Mouse (Mus musculus) hindbrain, embryonic 11.5 days (tissue): Measurements from ENCODE around the gene Trp53tg5. TPM values are rescaled to one million over a fixed set of nuclear protein-coding genes. Genes with fewer than 3 reads are reported as not detected.

Experiments used
- ATAC-seq: fragments of 200-750 bp; cut with Nextera tagmentation; 2 replicates; pipeline ENCODE4 v1.8.0; 2017; ENCODE audit warnings: mild to moderate bottlenecking, moderate TSS enrichment, moderate library complexity; ENCODE audit not compliant: low FRiP score
- DNase-seq: peaks from one replicate; pipeline ENCODE4 v3.0.0-alpha.2; 2015; ENCODE audit warnings: low spot score
- H3K27ac ChIP-seq: fragments of 300-500 bp; sonication (generic); 2 replicates; pipeline ENCODE4 v1.5.1; 2014; ENCODE audit warnings: mild to moderate bottlenecking, low read depth, low read length
- H3K27me3 ChIP-seq: fragments of 300-500 bp; sonication (generic); 2 replicates; pipeline ENCODE4 v1.6.1; 2014; ENCODE audit warnings: mild to moderate bottlenecking, low read length, moderate library complexity, mixed read lengths; ENCODE audit not compliant: control insufficient read depth, insufficient read depth
- H3K36me3 ChIP-seq: fragments of 300-500 bp; sonication (generic); 2 replicates; pipeline ENCODE4 v1.6.1; 2014; ENCODE audit warnings: mild to moderate bottlenecking, low read length, moderate library complexity, mixed read lengths; ENCODE audit not compliant: control insufficient read depth, insufficient read depth
- H3K4me1 ChIP-seq: fragments of 300-500 bp; sonication (generic); replicated peaks from 2 replicates; pipeline ENCODE4 v1.6.1; 2014; ENCODE audit warnings: low read length, mixed read lengths; ENCODE audit not compliant: control insufficient read depth, insufficient read depth
- H3K4me2 ChIP-seq: fragments of 300-500 bp; sonication (generic); replicated peaks from 2 replicates; pipeline ENCODE4 v1.6.1; 2014; ENCODE audit warnings: mild to moderate bottlenecking, low read depth, low read length
- H3K4me3 ChIP-seq: fragments of 300-500 bp; sonication (generic); 2 replicates; pipeline ENCODE4 v1.5.1; 2014; ENCODE audit warnings: low read depth, low read length
- H3K9ac ChIP-seq: fragments of 300-500 bp; sonication (generic); 2 replicates; pipeline ENCODE4 v1.6.1; 2014; ENCODE audit warnings: low read depth, low read length
- H3K9me3 ChIP-seq: fragments of 300-500 bp; sonication (generic); 2 replicates; pipeline ENCODE4 v1.6.1; 2016; ENCODE audit warnings: low read length; ENCODE audit not compliant: control insufficient read depth
- WGBS: fragments of 180-500 bp; shearing (Covaris S2); extraction: QIAGEN DNeasy Blood & Tissue Kit; methylation state at CpG from one replicate; pipeline ENCODE4 v1.1.7; 2014; 5-methylcytosine and 5-hydroxymethylcytosine counted together
- polyA plus RNA-seq: library from polyadenylated mRNA; unstranded; fragments of >200 nt; fragmentation: Nextera tagmentation; extraction: Ambion mirVana; gene quantifications from 2 replicates; pipeline ENCODE4 v1.2.1, GENCODE M21; 2014

Trp53tg5 gene
- polyA plus RNA-seq, 1 experiment from 2014 or later = not detected

GRCm38 (mm10) chr2:164500511-164500910, 27.0 kb upstream of the Trp53tg5 start:
- Histone ChIP-seq H3K9ac (no peak overlapping the region), H3K4me3 (no peak overlapping the region), H3K36me3 (peaks cover 16% of the 10 kb centered on the region), H3K4me1 (no peaks in the 10 kb centered on the region; the same call in 1 of the 2 replicates), H3K27me3 (no peaks in the 10 kb centered on the region), H3K27ac (no peak overlapping the region), H3K9me3 (peaks cover 3% of the 10 kb centered on the region; the same call in 1 of the 2 replicates), H3K4me2 (no peak overlapping the region)
- DNase-seq (no peak), ATAC-seq (no peak)
- 87% methylated on average over 7 of the region's 7 CpGs for WGBS

DNA sequence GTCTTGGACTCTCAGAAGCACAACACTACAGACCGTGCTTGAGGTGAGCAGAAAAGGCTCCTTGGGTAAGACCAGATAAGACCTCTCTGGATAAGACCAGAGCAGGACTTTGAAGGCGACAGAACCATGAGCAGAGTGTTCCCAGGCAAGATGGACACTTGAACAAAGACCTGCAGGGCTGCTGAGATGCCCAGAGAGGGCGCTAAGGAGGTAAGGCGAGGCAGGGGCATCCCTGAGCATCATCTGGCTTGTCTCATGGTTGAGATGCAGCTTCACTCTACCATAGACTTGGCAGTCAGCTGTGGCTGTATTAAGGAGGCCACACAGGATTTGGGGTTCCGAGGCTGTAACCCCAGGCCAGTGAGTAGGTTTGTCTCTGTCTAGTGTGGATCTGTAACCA, 25.8 kb upstream of the Trp53tg5 start:
- H3K9ac ChIP-seq = no peak overlapping the region
- peaks cover 3% of the 10 kb centered on the region; the same call in 1 of the 2 replicates for H3K9me3 ChIP-seq
- no peak overlapping the region for H3K4me2 ChIP-seq
- no peak for DNase-seq
- WGBS = 68% methylated on average over 5 of the region's 5 CpGs
- no peak overlapping the region for H3K4me3 ChIP-seq
- ATAC-seq = no peak
- H3K27ac ChIP-seq = no peak overlapping the region
- H3K27me3 ChIP-seq = no peaks in the 10 kb centered on the region
- H3K36me3 ChIP-seq = peaks cover 8% of the 10 kb centered on the region
- no peaks in the 10 kb centered on the region; the same call in 1 of the 2 replicates for H3K4me1 ChIP-seq

- no peaks in the 10 kb centered on the region for H3K9me3 ChIP-seq
- H3K9ac ChIP-seq = peak overlapping the region; percentile 74
- H3K4me1 ChIP-seq = no peaks in the 10 kb centered on the region; the same call in 1 of the 2 replicates
- peak overlapping the region; percentile 54 for H3K4me2 ChIP-seq
- H3K4me3 ChIP-seq = peak overlapping the region; percentile 89
- H3K27me3 ChIP-seq = no peaks in the 10 kb centered on the region
- H3K36me3 ChIP-seq = no peaks in the 10 kb centered on the region
- no peak for DNase-seq
- ATAC-seq = peak; percentile 49
- WGBS = 6% methylated on average over 21 of the region's 21 CpGs
- H3K27ac ChIP-seq = no peak overlapping the region
Measured at GRCm38 (mm10) chr2:164497691-164498268, 24.3 kb upstream of the Trp53tg5 start.

GRCm38 (mm10) chr2:164496847-164497690, 23.5 kb upstream of the Trp53tg5 start, which contains the start of gene Pigt:
Gene Pigt, plus strand, starts transcription at chr2:164497520.
- Histone ChIP-seq H3K9me3 (no peaks in the 10 kb centered on the region), H3K27me3 (no peaks in the 10 kb centered on the region), H3K4me2 (peak within 1 kb of the TSS; percentile 54), H3K36me3 (no peaks in the 10 kb centered on the region), H3K4me1 (no peaks in the 10 kb centered on the region; the same call in 1 of the 2 replicates), H3K9ac (peak within 1 kb of the TSS; percentile 74), H3K4me3 (peak within 1 kb of the TSS; percentile 89), H3K27ac (no peak within 1 kb of the TSS)
- ATAC-seq (peak; percentile 92), DNase-seq (peak; percentile 87)
- WGBS = 5% methylated on average over 35 of the region's 43 CpGs

DNA sequence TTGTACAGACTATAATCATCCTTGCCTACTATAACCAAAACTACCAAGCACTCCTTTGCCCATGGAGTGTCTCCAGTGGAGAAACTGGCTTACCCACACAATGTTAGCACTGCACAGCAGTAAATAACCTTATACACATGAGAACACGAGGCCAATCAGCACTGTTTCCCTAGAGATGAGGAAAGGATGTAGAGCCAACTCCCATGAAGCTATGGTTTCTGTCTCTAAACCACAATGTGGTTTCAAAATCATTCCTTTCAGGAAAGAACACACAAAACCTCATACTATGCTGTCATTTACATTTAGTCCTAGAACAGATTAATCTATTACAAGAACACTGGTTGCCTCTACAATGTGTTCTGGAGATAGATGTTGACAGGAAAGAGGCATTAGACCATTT, 22.8 kb upstream of the Trp53tg5 start:
- H3K4me3 ChIP-seq = no peak overlapping the region
- no peaks in the 10 kb centered on the region for H3K36me3 ChIP-seq
- 78% methylated on average over 1 of the region's 1 CpGs for WGBS
- no peak for ATAC-seq
- H3K9ac ChIP-seq = no peak overlapping the region
- no peaks in the 10 kb centered on the region; the same call in 1 of the 2 replicates for H3K4me1 ChIP-seq
- no peak overlapping the region for H3K27ac ChIP-seq
- H3K27me3 ChIP-seq = no peaks in the 10 kb centered on the region
- H3K4me2 ChIP-seq = no peak overlapping the region
- no peak for DNase-seq
- H3K9me3 ChIP-seq = no peaks in the 10 kb centered on the region

DNA sequence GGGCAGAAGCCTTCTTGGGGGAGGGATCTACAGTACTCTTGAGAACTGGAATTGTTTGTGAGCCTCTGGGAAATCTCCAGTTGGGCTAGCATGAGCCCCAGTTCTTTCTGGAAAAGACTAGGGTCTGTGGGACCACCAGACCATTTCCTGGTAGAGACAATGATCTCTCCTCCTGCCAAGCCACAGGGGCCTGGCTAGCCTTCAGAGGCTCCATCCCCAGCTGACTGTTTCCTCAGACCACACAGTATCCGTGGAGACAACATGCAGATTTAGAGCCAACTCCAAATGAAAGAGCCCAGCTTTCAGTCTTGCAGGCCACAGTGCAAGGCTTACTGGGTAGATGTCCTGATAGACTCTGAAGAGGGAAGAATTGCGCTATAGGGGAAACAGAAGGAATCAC, 20.6 kb upstream of the Trp53tg5 start:
- Histone ChIP-seq H3K9ac (no peak overlapping the region), H3K27ac (no peak overlapping the region), H3K9me3 (no peaks in the 10 kb centered on the region), H3K4me3 (no peak overlapping the region), H3K4me1 (no peaks in the 10 kb centered on the region; the same call in 1 of the 2 replicates), H3K36me3 (no peaks in the 10 kb centered on the region), H3K27me3 (no peaks in the 10 kb centered on the region), H3K4me2 (no peak overlapping the region)
- DNase-seq (no peak), ATAC-seq (no peak)
- WGBS = 54% methylated on average over 2 of the region's 2 CpGs

DNA sequence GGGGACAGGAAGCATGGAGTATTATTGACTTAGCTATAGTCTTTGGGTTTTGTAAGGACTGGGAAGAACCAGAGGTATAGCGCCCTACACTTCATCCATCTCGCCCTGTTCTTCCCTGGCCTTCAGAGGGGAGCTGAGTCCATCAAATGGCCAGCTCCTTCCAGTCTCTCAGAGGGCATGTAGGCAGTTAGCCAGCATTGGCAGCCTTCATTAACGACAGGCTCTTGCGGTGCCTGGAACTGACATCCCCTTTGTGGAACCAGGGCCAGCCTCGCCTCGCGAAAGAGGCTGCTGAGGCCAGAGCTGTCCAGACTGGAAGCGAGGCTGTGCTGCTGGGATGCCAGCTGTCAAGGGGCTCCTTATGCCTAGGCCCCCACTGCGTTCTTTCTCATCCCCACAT, 14.3 kb upstream of the Trp53tg5 start:
- Histone ChIP-seq H3K4me2 (no peak overlapping the region), H3K9ac (no peak overlapping the region), H3K4me3 (no peak overlapping the region), H3K27ac (no peak overlapping the region), H3K9me3 (no peaks in the 10 kb centered on the region), H3K4me1 (no peaks in the 10 kb centered on the region), H3K27me3 (peaks cover 8% of the 10 kb centered on the region; the same call in 1 of the 2 replicates), H3K36me3 (no peaks in the 10 kb centered on the region)
- ATAC-seq = no peak
- no peak for DNase-seq
- WGBS = 66% methylated on average over 9 of the region's 9 CpGs

DNA sequence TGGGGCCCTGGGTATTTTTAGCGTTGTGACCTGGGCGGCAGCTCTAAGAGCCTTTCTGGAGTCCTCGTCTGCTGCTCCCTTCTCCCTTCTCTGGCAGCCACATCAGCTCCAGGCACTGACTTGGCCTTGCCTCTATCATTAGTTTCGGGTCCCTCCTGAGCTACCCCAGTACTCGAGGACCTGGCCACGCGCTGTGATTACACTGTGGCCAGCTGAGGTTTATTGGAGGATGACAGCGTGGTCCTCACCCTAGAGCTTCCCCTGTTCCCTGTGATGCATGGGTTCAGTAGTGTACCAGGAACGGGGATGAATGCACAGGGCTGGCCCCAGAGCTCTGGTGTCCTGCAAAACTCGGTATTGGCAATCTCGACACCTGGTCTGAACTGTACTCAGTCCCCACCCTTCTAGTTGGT, 13.6 kb upstream of the Trp53tg5 start:
- Histone ChIP-seq H3K9ac (peak overlapping the region; percentile 68; the same call in 1 of the 2 replicates), H3K27me3 (peaks cover 8% of the 10 kb centered on the region; the same call in 1 of the 2 replicates), H3K4me3 (peak overlapping the region; percentile 68), H3K27ac (no peak overlapping the region), H3K9me3 (no peaks in the 10 kb centered on the region), H3K4me2 (peak overlapping the region; percentile 100), H3K4me1 (no peaks in the 10 kb centered on the region), H3K36me3 (no peaks in the 10 kb centered on the region)
- DNase-seq = no peak
- peak; percentile 4; the same call in 1 of the 2 replicates for ATAC-seq
- WGBS = 21% methylated on average over 9 of the region's 11 CpGs
